Mouse (Mus musculus) E14TG2a.4 (cell line): ENCODE measurements around the gene Rtn2.
A peak's percentile ranks its signal among the peaks of the same experiment; 100 is the strongest.
"Not testable (repeated sequence)": the region's sequence is repeated elsewhere in the genome, so short reads cannot be mapped to it uniquely, and the experiment has no call there.

Experiments used
- H3K27me3 ChIP-seq: 2 replicates; pipeline ENCODE4 v1.6.1; 2014; ENCODE audit warnings: low read length, control low read depth; ENCODE audit not compliant: insufficient read depth
- H3K36me3 ChIP-seq: 2 replicates; pipeline ENCODE4 v1.6.1; 2014; ENCODE audit warnings: low read length, control low read depth; ENCODE audit not compliant: insufficient read depth
- H3K4me1 ChIP-seq: replicated peaks from 2 replicates; pipeline ENCODE4 v1.6.1; 2014; ENCODE audit warnings: low read depth, low read length, control low read depth
- H3K4me3 ChIP-seq: replicated peaks from 2 replicates; pipeline ENCODE4 v1.5.1; 2014; ENCODE audit warnings: mild to moderate bottlenecking, low read length
- H3K9me3 ChIP-seq: 2 replicates; pipeline ENCODE4 v1.6.1; 2014; ENCODE audit warnings: low read length, control low read depth
- CTCF ChIP-seq: conservative IDR thresholded peaks from 2 replicates; pipeline ENCODE4 v1.5.1; 2014; ENCODE audit warnings: low read length
- NANOG ChIP-seq: IDR thresholded peaks from 2 replicates; pipeline ENCODE4 v1.6.1; 2014; ENCODE audit warnings: borderline replicate concordance, low read length, mixed read lengths
- POU5F1 ChIP-seq: IDR thresholded peaks from 2 replicates; pipeline ENCODE4 v1.6.1; 2014; ENCODE audit warnings: low read length, borderline replicate concordance

Rtn2 gene

GRCm38 (mm10) chr7:19271238-19272172 is 10.9 kb upstream of the Rtn2 start, which contains the start of gene Vasp:
Gene Vasp, minus strand, starts transcription at chr7:19271817.
- Histone ChIP-seq H3K4me3 (peak within 1 kb of the TSS; percentile 99), H3K9me3 (no peaks in the 10 kb centered on the region), H3K27me3 (no peaks in the 10 kb centered on the region), H3K4me1 (peaks cover 44% of the 10 kb centered on the region), H3K36me3 (peaks cover 18% of the 10 kb centered on the region)
- TF ChIP-seq CTCF (no peak), NANOG (no peak), POU5F1 (no peak)

DNA sequence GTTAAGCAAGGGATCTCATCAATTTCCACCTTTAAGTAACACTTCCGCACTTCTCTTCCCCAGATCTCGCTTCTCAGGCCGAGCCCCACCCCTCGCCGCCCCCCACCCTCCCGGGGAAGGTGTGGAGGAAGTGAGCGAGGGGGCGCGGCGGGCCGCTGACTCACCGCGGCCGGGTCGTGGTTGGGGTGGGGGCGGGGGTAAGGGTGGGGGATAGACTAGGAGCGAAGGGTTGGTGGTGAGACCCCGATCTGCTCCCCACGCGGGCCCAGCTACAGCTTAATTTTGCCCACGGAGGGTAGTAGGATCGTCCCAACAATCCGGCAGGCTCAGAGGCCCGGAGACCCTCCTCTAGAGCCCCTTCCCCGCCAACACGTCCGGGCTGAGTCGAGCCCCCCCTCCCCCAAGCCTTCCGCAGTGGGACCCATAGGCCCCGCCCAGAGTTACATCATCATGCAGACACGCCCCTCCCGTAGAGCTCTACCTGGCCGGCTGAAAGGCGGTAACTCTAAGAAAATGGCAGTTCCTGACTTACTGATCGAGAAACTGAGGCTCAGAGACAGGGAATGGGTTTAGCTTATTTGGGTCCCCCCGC is 10.2 kb upstream of the Rtn2 start:
- Histone ChIP-seq H3K9me3 (no peaks in the 10 kb centered on the region), H3K27me3 (no peaks in the 10 kb centered on the region), H3K36me3 (peaks cover 17% of the 10 kb centered on the region), H3K4me3 (peak overlapping the region; percentile 99), H3K4me1 (peaks cover 36% of the 10 kb centered on the region)
- TF ChIP-seq NANOG (no peak), CTCF (no peak), POU5F1 (no peak)

GRCm38 (mm10) chr7:19276253-19276652 is 6.2 kb upstream of the Rtn2 start:
- H3K9me3 ChIP-seq = no peaks in the 10 kb centered on the region
- TF ChIP-seq CTCF = peak; percentile 29
- TF ChIP-seq POU5F1 = no peak
- TF ChIP-seq NANOG = no peak
- H3K4me3 ChIP-seq = no peak overlapping the region
- peaks cover 35% of the 10 kb centered on the region for H3K4me1 ChIP-seq
- H3K27me3 ChIP-seq = peaks cover 17% of the 10 kb centered on the region
- H3K36me3 ChIP-seq = no peaks in the 10 kb centered on the region

- Histone ChIP-seq H3K36me3 (no peaks in the 10 kb centered on the region), H3K4me3 (peak overlapping the region; percentile 87)
These were observed 3.4 kb upstream of the Rtn2 start for GRCm38 (mm10) chr7:19279052-19279451.

GRCm38 (mm10) chr7:19279581-19280114 is 2.8 kb upstream of the Rtn2 start, which contains the start of gene Ppm1n:
Gene Ppm1n, minus strand, starts transcription at chr7:19280064.
- peaks cover 29% of the 10 kb centered on the region for H3K27me3 ChIP-seq
- TF ChIP-seq CTCF = no peak
- TF ChIP-seq NANOG = no peak
- TF ChIP-seq POU5F1 = no peak
- H3K36me3 ChIP-seq = no peaks in the 10 kb centered on the region
- H3K4me3 ChIP-seq = peak within 1 kb of the TSS; percentile 87
- no peaks in the 10 kb centered on the region for H3K9me3 ChIP-seq
- peaks cover 44% of the 10 kb centered on the region for H3K4me1 ChIP-seq

More at GRCm38 (mm10) chr7:19279052-19279451, 3.4 kb upstream of the Rtn2 start:
- Histone ChIP-seq H3K9me3 (no peaks in the 10 kb centered on the region), H3K27me3 (peaks cover 29% of the 10 kb centered on the region), H3K4me1 (peaks cover 44% of the 10 kb centered on the region)
- TF ChIP-seq POU5F1 = no peak
- TF ChIP-seq NANOG = no peak
- TF ChIP-seq CTCF = no peak

GRCm38 (mm10) chr7:19281680-19282304 is 632 bp upstream of the Rtn2 start:
- Histone ChIP-seq H3K4me3 (peak overlapping the region; percentile 94), H3K27me3 (peaks cover 32% of the 10 kb centered on the region), H3K4me1 (peaks cover 42% of the 10 kb centered on the region)
- TF ChIP-seq CTCF = peak; percentile 65
- not testable (repeated sequence) for H3K36me3 ChIP-seq, H3K9me3 ChIP-seq

DNA sequence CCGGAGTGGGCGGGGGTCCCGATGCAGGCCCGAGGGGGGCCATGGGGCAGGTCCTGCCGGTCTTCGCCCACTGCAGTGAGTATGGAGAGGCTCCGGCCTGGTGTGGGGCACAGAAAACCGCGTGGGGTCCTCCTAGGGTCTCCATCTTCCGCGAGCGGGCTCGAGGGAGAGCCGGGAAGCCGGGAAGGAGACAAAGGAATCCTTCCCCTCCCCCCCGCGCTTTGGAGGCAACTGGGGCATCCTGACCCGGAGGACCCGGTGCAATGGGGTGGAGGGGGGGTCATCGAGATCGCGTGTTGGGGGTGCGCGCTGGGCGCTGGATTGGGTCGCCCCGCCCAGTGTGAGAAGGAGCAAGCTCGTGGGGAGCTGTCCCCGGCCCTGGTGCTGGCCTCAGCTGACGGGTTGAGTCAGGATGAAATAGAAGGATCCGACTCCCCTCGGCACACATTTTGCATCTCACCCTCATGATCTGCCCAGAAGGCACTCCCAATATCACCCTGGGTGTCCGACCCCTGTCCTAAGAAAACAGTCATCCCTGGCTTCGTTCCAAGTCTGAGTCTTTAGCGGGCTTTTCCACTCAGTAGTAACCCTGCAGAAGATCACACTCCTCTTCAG is 474 bp downstream of the Rtn2 start:
- Histone ChIP-seq H3K36me3 (no peaks in the 10 kb centered on the region), H3K9me3 (no peaks in the 10 kb centered on the region), H3K27me3 (peaks cover 33% of the 10 kb centered on the region), H3K4me1 (peaks cover 44% of the 10 kb centered on the region), H3K4me3 (peak overlapping the region; percentile 94)
- TF ChIP-seq POU5F1 = no peak
- TF ChIP-seq NANOG = no peak
- TF ChIP-seq CTCF = no peak

DNA sequence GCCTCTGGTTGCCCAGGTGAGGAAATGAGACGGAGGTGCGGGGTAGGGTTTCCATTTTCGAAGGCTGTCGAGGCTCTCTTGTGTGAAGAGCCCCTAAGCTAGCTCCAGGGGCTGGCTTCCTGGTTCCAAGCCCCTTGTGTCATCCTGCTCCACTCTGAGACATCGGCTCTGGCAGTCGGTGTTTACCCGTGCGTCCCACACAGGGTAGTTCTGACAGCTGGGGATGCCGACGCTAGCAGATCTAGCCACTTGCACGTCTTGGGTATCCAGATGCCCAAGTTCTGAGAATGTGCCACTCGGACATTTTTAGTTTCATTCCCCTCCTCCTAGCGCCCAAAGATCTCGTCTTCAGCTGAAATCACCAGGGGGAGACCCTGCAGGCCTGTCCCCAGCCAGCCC is 981 bp downstream of the Rtn2 start:
- TF ChIP-seq POU5F1 (no peak), NANOG (no peak), CTCF (no peak)
- H3K27me3 ChIP-seq = peaks cover 28% of the 10 kb centered on the region
- peaks cover 39% of the 10 kb centered on the region for H3K4me1 ChIP-seq
- H3K36me3 ChIP-seq = no peaks in the 10 kb centered on the region; the same call in 1 of the 2 replicates
- peak overlapping the region; percentile 94 for H3K4me3 ChIP-seq
- H3K9me3 ChIP-seq = no peaks in the 10 kb centered on the region
